Mouse (Mus musculus) limb, embryonic 11.5 days (tissue): ENCODE measurements around the gene Pdzd8. TPM values are rescaled to one million over a fixed set of nuclear protein-coding genes. Genes with fewer than 3 reads are reported as not detected.
A peak's percentile ranks its signal among the peaks of the same experiment; 100 is the strongest.

Experiments used
- ATAC-seq: fragments of 200-750 bp; cut with Nextera tagmentation; 2 replicates; pipeline ENCODE4 v1.8.0; 2017; ENCODE audit warnings: low read depth; ENCODE audit not compliant: insufficient number of reproducible peaks, low FRiP score, low TSS enrichment
- DNase-seq: peaks from one replicate; pipeline ENCODE4 v3.0.0-alpha.2; 2015; ENCODE audit warnings: low spot score
- H3K27ac ChIP-seq: fragments of 300-500 bp; sonication (generic); replicated peaks from 2 replicates; pipeline ENCODE4 v1.5.1; 2014; ENCODE audit warnings: low read depth, mild to moderate bottlenecking, low read length
- H3K27me3 ChIP-seq: fragments of 300-500 bp; sonication (generic); 2 replicates; pipeline ENCODE4 v1.6.1; 2014; ENCODE audit warnings: mild to moderate bottlenecking, low read length, mixed read lengths; ENCODE audit not compliant: control insufficient read depth, insufficient read depth
- H3K36me3 ChIP-seq: fragments of 300-500 bp; sonication (generic); 2 replicates; pipeline ENCODE4 v1.6.1; 2014; ENCODE audit warnings: mild to moderate bottlenecking, low read length, moderate library complexity, mixed read lengths; ENCODE audit not compliant: control insufficient read depth, insufficient read depth
- H3K4me1 ChIP-seq: fragments of 300-500 bp; sonication (generic); 2 replicates; pipeline ENCODE4 v1.6.1; 2014; ENCODE audit warnings: low read length, mixed read lengths; ENCODE audit not compliant: control insufficient read depth, insufficient read depth
- H3K4me2 ChIP-seq: fragments of 300-500 bp; sonication (generic); 2 replicates; pipeline ENCODE4 v1.6.1; 2014; ENCODE audit warnings: low read depth, mild to moderate bottlenecking, moderate library complexity; ENCODE audit not compliant: severe bottlenecking
- H3K4me3 ChIP-seq: fragments of 300-500 bp; sonication (generic); 2 replicates; pipeline ENCODE4 v1.5.1; 2014; ENCODE audit warnings: low read depth, low read length
- H3K9ac ChIP-seq: fragments of 300-500 bp; sonication (generic); 2 replicates; pipeline ENCODE4 v1.6.1; 2014; ENCODE audit warnings: mild to moderate bottlenecking, low read length
- H3K9me3 ChIP-seq: fragments of 300-500 bp; sonication (generic); 2 replicates; pipeline ENCODE4 v1.6.1; 2016; ENCODE audit warnings: low read length; ENCODE audit not compliant: control insufficient read depth
- WGBS: fragments of 180-500 bp; shearing (Covaris S2); extraction: QIAGEN DNeasy Blood & Tissue Kit; methylation state at CpG from one replicate; pipeline ENCODE4 v1.1.7; 2014; 5-methylcytosine and 5-hydroxymethylcytosine counted together
- polyA plus RNA-seq: library from polyadenylated mRNA; unstranded; fragments of >200 nt; fragmentation: Nextera tagmentation; extraction: Ambion mirVana; gene quantifications from 2 replicates; pipeline ENCODE4 v1.2.1, GENCODE M21; 2014

Gene Pdzd8
- polyA plus RNA-seq, 1 experiment from 2014 or later = 16.6 TPM

DNA sequence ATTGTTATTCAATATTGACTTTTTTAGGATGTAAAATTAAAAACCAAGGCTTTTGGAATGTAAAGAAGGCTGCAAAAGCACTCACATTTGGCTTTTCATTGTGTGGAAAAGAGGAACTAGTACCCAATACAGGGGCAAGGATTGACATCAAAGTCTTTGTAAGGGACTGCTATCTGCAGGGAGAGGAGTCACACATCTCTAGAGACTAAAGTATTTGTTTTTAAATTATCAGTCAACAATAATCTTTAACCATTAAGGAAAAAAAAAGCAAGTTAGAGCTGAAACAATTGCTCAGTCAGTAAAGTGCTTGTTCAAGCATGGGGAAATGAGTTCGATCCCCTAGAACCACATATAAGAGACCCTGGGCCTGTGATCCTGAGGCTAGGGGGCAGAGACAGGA is 8.9 kb downstream of the Pdzd8 start:
- H3K4me2 ChIP-seq = no peak overlapping the region
- H3K27ac ChIP-seq = no peak overlapping the region
- 97% methylated on average over 1 of the region's 1 CpGs for WGBS
- no peak overlapping the region for H3K9ac ChIP-seq
- no peak for DNase-seq
- H3K36me3 ChIP-seq = no peaks in the 10 kb centered on the region
- H3K27me3 ChIP-seq = no peaks in the 10 kb centered on the region
- H3K9me3 ChIP-seq = no peaks in the 10 kb centered on the region
- no peak for ATAC-seq
- no peaks in the 10 kb centered on the region for H3K4me1 ChIP-seq
- no peak overlapping the region for H3K4me3 ChIP-seq

DNA sequence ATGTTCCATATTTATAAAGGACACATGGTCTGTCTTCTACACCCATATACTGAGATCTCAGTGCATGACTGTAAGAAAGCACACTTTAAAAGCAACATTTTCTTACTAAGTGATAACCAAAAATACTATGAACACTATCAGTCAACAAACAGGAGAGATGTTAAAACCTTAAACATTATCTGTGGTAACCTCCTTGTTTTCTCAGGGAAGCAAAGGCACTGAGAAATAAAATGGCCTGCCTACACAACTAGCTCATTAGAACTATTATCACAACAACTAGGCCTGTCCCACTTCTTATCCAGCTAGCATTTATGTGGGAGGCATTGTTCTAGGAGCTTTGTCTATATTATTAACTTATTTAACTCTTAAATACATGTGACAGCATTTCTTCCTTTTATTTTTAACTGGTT is 14.8 kb downstream of the Pdzd8 start:
- Histone ChIP-seq H3K4me2 (no peak overlapping the region), H3K36me3 (no peaks in the 10 kb centered on the region), H3K9ac (no peak overlapping the region), H3K27ac (no peak overlapping the region), H3K27me3 (no peaks in the 10 kb centered on the region), H3K4me3 (no peak overlapping the region), H3K9me3 (no peaks in the 10 kb centered on the region), H3K4me1 (no peaks in the 10 kb centered on the region)
- no peak for ATAC-seq
- no peak for DNase-seq

DNA sequence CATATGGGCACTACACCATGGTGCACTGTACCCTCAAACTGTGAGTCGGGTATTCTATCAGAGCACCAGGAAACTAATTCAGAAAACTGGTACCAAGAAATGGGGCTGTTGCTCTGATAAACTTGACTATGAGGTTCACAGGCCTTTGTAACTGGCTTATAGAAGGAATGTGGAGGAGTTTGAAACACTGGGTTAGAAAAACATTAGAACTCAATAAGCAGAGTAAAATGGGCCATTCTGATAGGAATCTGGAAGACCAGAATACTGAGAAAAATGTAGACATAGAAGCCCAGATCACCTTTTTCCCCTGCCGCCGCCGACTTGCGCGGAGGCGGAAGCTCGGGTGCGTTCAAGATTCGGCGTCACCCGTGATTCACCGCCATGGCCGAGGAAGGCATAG is 23.6 kb downstream of the Pdzd8 start, which contains the start of gene Rps12-ps3:
Gene Rps12-ps3 (plus strand): TSS at position 301 of the 400 bp plus-strand sequence.
- H3K9ac ChIP-seq = no peak within 1 kb of the TSS
- ATAC-seq (no peak), DNase-seq (no peak)
- no peaks in the 10 kb centered on the region for H3K4me1 ChIP-seq
- over 99% methylated on average over 11 of the region's 14 CpGs for WGBS
- peaks cover 4% of the 10 kb centered on the region; the same call in 1 of the 2 replicates for H3K36me3 ChIP-seq
- H3K9me3 ChIP-seq = no peaks in the 10 kb centered on the region
- H3K27me3 ChIP-seq = no peaks in the 10 kb centered on the region
- no peak within 1 kb of the TSS for H3K4me3 ChIP-seq
- H3K4me2 ChIP-seq = no peak within 1 kb of the TSS
- H3K27ac ChIP-seq = no peak within 1 kb of the TSS

DNA sequence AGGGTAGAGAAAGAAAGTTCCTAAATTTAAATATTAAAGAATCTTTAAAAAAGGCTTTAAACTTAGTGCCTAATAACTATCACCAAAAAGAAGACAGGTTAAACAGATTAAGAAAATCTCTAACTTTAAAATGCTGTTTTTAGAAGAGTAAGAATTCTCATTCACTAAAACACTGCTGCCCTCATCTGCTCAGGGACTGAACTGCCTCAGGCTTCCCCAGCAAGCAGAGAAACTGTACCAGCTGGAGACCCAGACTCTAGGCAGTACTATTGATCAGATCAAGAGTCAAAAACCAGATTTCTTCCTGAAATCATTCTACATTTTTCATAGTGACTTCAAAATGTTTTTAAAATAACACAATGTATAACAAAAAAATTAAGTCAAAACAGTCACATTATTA is 29.0 kb downstream of the Pdzd8 start:
- Histone ChIP-seq H3K27me3 (no peaks in the 10 kb centered on the region), H3K36me3 (no peaks in the 10 kb centered on the region; the same call in 1 of the 2 replicates), H3K4me1 (no peaks in the 10 kb centered on the region), H3K9ac (no peak overlapping the region), H3K4me2 (no peak overlapping the region), H3K27ac (no peak overlapping the region), H3K9me3 (no peaks in the 10 kb centered on the region), H3K4me3 (no peak overlapping the region)
- ATAC-seq = no peak
- DNase-seq = peak; percentile 27

DNA sequence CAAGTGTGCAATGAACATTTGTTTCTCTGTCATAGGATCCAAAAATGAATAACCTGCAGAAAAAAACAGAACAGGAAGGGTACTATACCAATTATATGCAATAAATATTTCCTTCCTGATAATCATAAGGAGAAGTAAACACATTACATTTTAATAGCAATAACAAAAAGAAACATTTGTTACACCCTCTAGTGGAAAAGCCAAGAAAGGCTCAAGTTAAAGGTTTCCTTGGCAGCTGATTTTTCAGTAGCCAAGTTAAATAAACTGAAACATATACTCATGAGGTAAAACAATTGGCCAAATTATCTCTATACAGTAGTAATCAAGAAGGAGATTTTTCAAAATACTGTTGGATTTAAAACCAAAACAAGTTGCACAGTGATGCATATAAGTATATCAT is 30.3 kb downstream of the Pdzd8 start:
- ATAC-seq (no peak), DNase-seq (no peak)
- H3K4me2 ChIP-seq = no peak overlapping the region
- H3K27ac ChIP-seq = no peak overlapping the region
- no peaks in the 10 kb centered on the region for H3K27me3 ChIP-seq
- no peaks in the 10 kb centered on the region; the same call in 1 of the 2 replicates for H3K36me3 ChIP-seq
- no peak overlapping the region for H3K9ac ChIP-seq
- no peaks in the 10 kb centered on the region for H3K9me3 ChIP-seq
- no peaks in the 10 kb centered on the region for H3K4me1 ChIP-seq
- no peak overlapping the region for H3K4me3 ChIP-seq

DNA sequence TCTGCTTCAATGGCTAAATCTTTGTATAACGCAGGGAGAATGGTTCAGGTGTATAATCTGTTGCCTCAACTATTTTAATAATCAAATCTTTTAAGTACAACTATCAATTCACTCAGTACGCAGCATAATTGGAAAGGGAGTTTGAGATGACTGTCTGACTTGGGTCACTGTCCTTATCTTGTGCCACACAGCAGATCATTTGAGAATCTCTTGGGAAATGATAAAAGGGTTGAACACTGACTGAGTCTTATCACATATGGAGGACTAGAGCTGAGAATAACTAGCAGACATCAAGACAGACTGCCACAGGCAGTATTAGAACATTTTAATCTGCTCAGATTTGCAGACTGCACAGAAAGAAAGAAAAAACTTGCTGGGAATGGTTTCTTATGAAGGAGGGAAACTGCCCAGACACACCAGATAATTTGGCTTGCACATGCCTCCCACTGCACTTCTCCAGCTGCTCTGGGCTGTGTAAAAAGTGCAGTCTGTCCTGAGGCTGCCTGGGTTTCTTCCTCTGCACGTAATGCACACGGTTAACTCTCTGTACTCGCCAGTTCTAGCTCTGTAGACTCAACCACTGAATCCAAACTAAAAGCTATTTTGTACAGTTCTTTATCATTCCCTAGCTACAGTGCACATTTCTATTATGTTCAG is 53.3 kb downstream of the Pdzd8 start:
- Histone ChIP-seq H3K9me3 (no peaks in the 10 kb centered on the region), H3K9ac (no peak overlapping the region), H3K4me1 (no peaks in the 10 kb centered on the region), H3K4me2 (0 out of 2 replicates have a peak overlapping the region, but pooled peaks have one; percentile 15), H3K27ac (no peak overlapping the region), H3K36me3 (no peaks in the 10 kb centered on the region), H3K4me3 (no peak overlapping the region), H3K27me3 (no peaks in the 10 kb centered on the region)
- DNase-seq (no peak), ATAC-seq (no peak)
- 89% methylated on average over 5 of the region's 5 CpGs for WGBS

DNA sequence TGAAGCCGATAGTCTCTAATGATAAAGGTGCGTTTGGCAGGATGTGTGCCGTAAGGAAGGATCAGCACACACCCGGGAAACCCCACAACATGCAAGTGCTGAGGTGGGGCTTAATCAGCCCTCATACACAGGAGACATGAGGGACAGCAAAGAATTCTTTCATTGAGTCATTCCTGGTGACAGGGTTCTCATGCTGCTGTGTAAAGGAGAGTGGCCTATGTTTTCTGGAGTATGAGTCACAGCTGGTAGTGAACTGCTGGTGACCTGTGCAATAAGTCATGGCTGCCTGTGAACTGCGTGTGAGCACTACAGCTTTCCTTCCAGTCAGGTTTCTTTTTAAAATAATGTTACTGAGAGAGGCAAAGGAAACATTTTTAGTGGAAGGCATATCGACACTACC is 55.8 kb downstream of the Pdzd8 start:
- Histone ChIP-seq H3K4me1 (no peaks in the 10 kb centered on the region), H3K27me3 (no peaks in the 10 kb centered on the region), H3K4me3 (no peak overlapping the region), H3K9me3 (no peaks in the 10 kb centered on the region), H3K9ac (no peak overlapping the region), H3K27ac (no peak overlapping the region), H3K36me3 (no peaks in the 10 kb centered on the region; the same call in 1 of the 2 replicates), H3K4me2 (no peak overlapping the region)
- DNase-seq = no peak
- 86% methylated on average over 6 of the region's 6 CpGs for WGBS
- ATAC-seq = no peak

DNA sequence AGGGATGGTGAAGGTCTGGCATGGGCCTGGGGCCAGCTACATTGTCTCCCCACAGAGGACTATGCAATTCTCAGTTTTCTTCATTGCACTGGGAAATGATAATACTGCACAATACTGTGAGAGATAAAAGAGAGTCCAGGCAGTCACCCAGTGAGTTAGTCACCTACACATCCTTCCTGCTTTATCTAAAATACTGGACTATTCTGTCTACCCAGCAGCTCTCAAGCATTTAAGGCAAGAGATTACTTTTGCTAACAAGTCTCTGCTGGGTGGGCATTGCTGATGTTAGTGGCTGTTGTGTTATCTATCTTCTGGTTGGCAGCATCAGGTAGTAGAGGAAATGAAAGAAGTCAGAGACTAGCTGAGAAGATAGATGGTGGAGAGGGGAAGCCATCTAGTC is 56.5 kb downstream of the Pdzd8 start:
- H3K36me3 ChIP-seq = no peaks in the 10 kb centered on the region; the same call in 1 of the 2 replicates
- H3K9me3 ChIP-seq = no peaks in the 10 kb centered on the region
- no peaks in the 10 kb centered on the region for H3K27me3 ChIP-seq
- no peak for ATAC-seq
- no peak overlapping the region for H3K9ac ChIP-seq
- H3K27ac ChIP-seq = no peak overlapping the region
- no peak overlapping the region for H3K4me2 ChIP-seq
- H3K4me3 ChIP-seq = no peak overlapping the region
- DNase-seq = no peak
- H3K4me1 ChIP-seq = no peaks in the 10 kb centered on the region

DNA sequence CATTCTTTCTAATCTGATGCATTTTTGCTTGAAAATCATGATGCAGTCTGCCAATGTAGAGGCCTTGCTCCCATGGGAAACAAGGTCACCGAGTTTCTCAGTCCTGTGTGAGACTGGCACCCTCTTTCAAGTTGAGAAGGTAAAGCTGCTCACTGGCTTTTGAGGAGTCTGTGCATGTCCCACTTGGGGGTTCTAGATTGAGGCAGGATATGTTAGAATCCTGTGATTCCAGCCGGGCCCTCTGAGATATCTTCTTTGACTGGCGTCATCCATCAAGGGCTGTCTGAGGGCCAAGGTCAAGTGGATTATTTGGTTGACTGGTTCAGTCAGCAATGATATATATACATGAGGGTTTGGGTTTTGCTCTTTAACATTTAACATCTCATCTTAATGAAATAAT is 63.6 kb downstream of the Pdzd8 start:
- no peaks in the 10 kb centered on the region for H3K9me3 ChIP-seq
- no peaks in the 10 kb centered on the region for H3K4me1 ChIP-seq
- no peaks in the 10 kb centered on the region for H3K27me3 ChIP-seq
- WGBS = 91% methylated on average over 3 of the region's 3 CpGs
- no peak for DNase-seq
- H3K4me2 ChIP-seq = no peak overlapping the region
- H3K36me3 ChIP-seq = no peaks in the 10 kb centered on the region; the same call in 1 of the 2 replicates
- no peak overlapping the region for H3K9ac ChIP-seq
- H3K4me3 ChIP-seq = no peak overlapping the region
- ATAC-seq = no peak
- H3K27ac ChIP-seq = no peak overlapping the region
